Mouse (Mus musculus) brown adipose tissue, adult 24 weeks (tissue): ENCODE measurements around the gene Tanc2. TPM values are rescaled to one million over a fixed set of nuclear protein-coding genes. Genes with fewer than 3 reads are reported as not detected.

Source experiments
- polyA plus RNA-seq: library from polyadenylated mRNA; stranded (reverse); fragments of >200 nt; gene quantifications from 2 replicates; pipeline ENCODE4 v1.2.4, GENCODE M21; 2012; ENCODE audit not compliant: missing spikeins, insufficient read depth, insufficient read length

Tanc2 gene
- polyA plus RNA-seq, 1 experiment: 6.9 TPM

Other genes with a start within 250 kb of the Tanc2 start
- not detected in 2 replicates for gene March10, start 133.3 kb upstream of the Tanc2 start, polyA plus RNA-seq